Mouse (Mus musculus) inflammation-experienced regulatory T-cells (primary cell): ENCODE measurements around the gene Lime1. TPM values are rescaled to one million over a fixed set of nuclear protein-coding genes. Genes with fewer than 3 reads are reported as not detected.

Experiments used
- polyA plus RNA-seq, 2 experiments: library from polyadenylated mRNA; unstranded; fragments of 100-300 nt; shearing (Covaris generic); gene quantifications; one replicate each; pipeline ENCODE4 v1.2.1; 2017

Gene Lime1
- polyA plus RNA-seq, result 100 to 1,000 TPM; 317 TPM

GRCm38 (mm10) chr2:181379778-181380177 is at the start of gene Lime1:
Gene Lime1, plus strand, starts transcription at chr2:181380078.

GRCm38 (mm10) chr2:181364860-181365596 is 14.8 kb upstream of the Lime1 start, which contains the start of the genes Zgpat and Arfrp1:
Gene Zgpat, plus strand, starts transcription at chr2:181364928.
Gene Arfrp1, minus strand, starts transcription at chr2:181365404.

Other genes starting within 250 kb of the Lime1 start
- gene Kcnq2, start 244.8 kb upstream of the Lime1 start, polyA plus RNA-seq, result under 1 TPM; 0.16 to 0.60 TPM
- gene Eef1a2, start 223.1 kb upstream of the Lime1 start, polyA plus RNA-seq, result 1 to 10 TPM in 1 of 2 experiments, under 1 TPM in 1; 0.07 to 1.2 TPM
- gene Ppdpf, start 192.8 kb upstream of the Lime1 start, polyA plus RNA-seq, result 100 to 1,000 TPM; 247 to 261 TPM
- under 1 TPM; 0.19 to 0.39 TPM for gene Ptk6, start 177.3 kb upstream of the Lime1 start, polyA plus RNA-seq
- gene Srms, start 166.9 kb upstream of the Lime1 start, polyA plus RNA-seq, result 1 to 10 TPM in 1 of 2 experiments, not detected in 1; 1.2 TPM
- under 1 TPM in 1 of 2 experiments, not detected in 1; 0.20 TPM for gene Fndc11, start 160.1 kb upstream of the Lime1 start, polyA plus RNA-seq
- gene Helz2, start 138.1 kb upstream of the Lime1 start, polyA plus RNA-seq, result 10 to 100 TPM; 16.2 to 18.4 TPM
- 10 to 100 TPM; 22.3 to 23.6 TPM for gene Gmeb2, start 92.0 kb upstream of the Lime1 start, polyA plus RNA-seq
- under 1 TPM in 1 of 2 experiments, not detected in 1; 0.92 TPM for gene Stmn3, start 65.6 kb upstream of the Lime1 start, polyA plus RNA-seq
- 10 to 100 TPM; 48.9 to 77.1 TPM for gene Rtel1, start 60.3 kb upstream of the Lime1 start, polyA plus RNA-seq
- gene Zgpat, start 15.2 kb upstream of the Lime1 start, polyA plus RNA-seq, result 100 to 1,000 TPM in 1 of 2 experiments, 10 to 100 TPM in 1; 85.3 to 107 TPM
- gene Arfrp1, start 14.7 kb upstream of the Lime1 start, polyA plus RNA-seq, result 100 to 1,000 TPM; 135 to 144 TPM
- gene Zbtb46, start 79.3 kb downstream of the Lime1 start, polyA plus RNA-seq, result 1 to 10 TPM; 2.1 to 2.2 TPM
- 1 to 10 TPM in 1 of 2 experiments, under 1 TPM in 1; 0.66 to 2.1 TPM for gene Abhd16b, start 113.1 kb downstream of the Lime1 start, polyA plus RNA-seq
- 10 to 100 TPM; 79.6 to 96.6 TPM for gene Tpd52l2, start 117.1 kb downstream of the Lime1 start, polyA plus RNA-seq
- gene Dnajc5, start 140.4 kb downstream of the Lime1 start, polyA plus RNA-seq, result 100 to 1,000 TPM in 1 of 2 experiments, 10 to 100 TPM in 1; 94.2 to 122 TPM
- 100 to 1,000 TPM; 197 to 240 TPM for gene Uckl1, start 204.8 kb downstream of the Lime1 start, polyA plus RNA-seq
- gene Prpf6, start 211.8 kb downstream of the Lime1 start, polyA plus RNA-seq, result 100 to 1,000 TPM in 1 of 2 experiments, 10 to 100 TPM in 1; 85.7 to 111 TPM
- 10 to 100 TPM; 23.9 to 37.2 TPM for gene Zfp512b, start 212.7 kb downstream of the Lime1 start, polyA plus RNA-seq
- 10 to 100 TPM; 33.2 to 43.9 TPM for gene Samd10, start 219.1 kb downstream of the Lime1 start, polyA plus RNA-seq